Mouse (Mus musculus) liver, postnatal 0 days (tissue): ENCODE results near the gene Cbarp. TPM values are rescaled to one million over a fixed set of nuclear protein-coding genes. Genes with fewer than 3 reads are reported as not detected.
A peak's percentile ranks its signal among the peaks of the same experiment; 100 is the strongest.

Experiments
- ATAC-seq: fragments of 200-750 bp; cut with Nextera tagmentation; 2 replicates; pipeline ENCODE4 v1.8.0; 2017; ENCODE audit warnings: mild to moderate bottlenecking, moderate library complexity
- DNase-seq: peaks from one replicate; pipeline ENCODE4 v3.0.0-alpha.2; 2016
- H3K27ac ChIP-seq: fragments of 300-500 bp; sonication (generic); 2 replicates; pipeline ENCODE4 v1.5.1; 2014; ENCODE audit warnings: antibody characterized with exemption, moderate library complexity, mild to moderate bottlenecking, low read depth
- H3K27me3 ChIP-seq: fragments of 300-500 bp; sonication (generic); 2 replicates; pipeline ENCODE4 v1.6.1; 2014; ENCODE audit warnings: low read length, control low read depth, mixed read lengths; ENCODE audit not compliant: insufficient read depth
- H3K36me3 ChIP-seq: fragments of 300-500 bp; sonication (generic); replicated peaks from 2 replicates; pipeline ENCODE4 v1.6.1; 2014; ENCODE audit warnings: mild to moderate bottlenecking, control low read depth, low read length, moderate library complexity, mixed read lengths; ENCODE audit not compliant: insufficient read depth
- H3K4me1 ChIP-seq: fragments of 300-500 bp; sonication (generic); 2 replicates; pipeline ENCODE4 v1.6.1; 2014; ENCODE audit warnings: antibody characterized with exemption, mild to moderate bottlenecking, control low read depth; ENCODE audit not compliant: insufficient read depth
- H3K4me2 ChIP-seq: fragments of 300-500 bp; sonication (generic); 2 replicates; pipeline ENCODE4 v1.6.1; 2014; ENCODE audit warnings: low read depth, mild to moderate bottlenecking, low read length, moderate library complexity, mixed read lengths
- H3K4me3 ChIP-seq: fragments of 300-500 bp; sonication (generic); 2 replicates; pipeline ENCODE4 v1.5.1; 2014; ENCODE audit warnings: low read depth, low read length
- H3K9ac ChIP-seq: fragments of 300-500 bp; sonication (generic); replicated peaks from 2 replicates; pipeline ENCODE4 v1.6.1; 2014; ENCODE audit warnings: mild to moderate bottlenecking, moderate library complexity
- H3K9me3 ChIP-seq: fragments of 300-500 bp; sonication (generic); 2 replicates; pipeline ENCODE4 v1.6.1; 2016; ENCODE audit warnings: mild to moderate bottlenecking, control low read depth, low read length, mixed read lengths
- CTCF ChIP-seq: sonication (generic); IDR thresholded peaks from 2 replicates; pipeline ENCODE4 v1.5.1; 2016; ENCODE audit warnings: antibody characterized with exemption, low read depth
- EP300 ChIP-seq: IDR thresholded peaks from 2 replicates; pipeline ENCODE4 v1.6.1; 2016; ENCODE audit warnings: antibody characterized with exemption, low read depth, mild to moderate bottlenecking
- WGBS: fragments of 180-500 bp; shearing (Covaris S2); extraction: QIAGEN DNeasy Blood & Tissue Kit; methylation state at CpG from one replicate; pipeline ENCODE4 v1.1.7; 2014; ENCODE audit not compliant: insufficient replicate concordance; 5-methylcytosine and 5-hydroxymethylcytosine counted together
- polyA plus RNA-seq: library from polyadenylated mRNA; unstranded; fragments of >200 nt; fragmentation: Nextera tagmentation; extraction: Ambion mirVana; gene quantifications from 2 replicates; pipeline ENCODE4 v1.2.1, GENCODE M21; 2015

The Cbarp gene
- polyA plus RNA-seq, 1 experiment from 2014 or later, result 0.18 TPM

- H3K9ac ChIP-seq, result peak within 1 kb of the TSS; percentile 52
- no peak for TF ChIP-seq CTCF
- H3K4me2 ChIP-seq, result peak within 1 kb of the TSS; percentile 91
- H3K36me3 ChIP-seq, result peaks cover 10% of the 10 kb centered on the region
- peak within 1 kb of the TSS; percentile 44 for H3K4me3 ChIP-seq
- DNase-seq (peak; percentile 35), ATAC-seq (no peak)
- peak within 1 kb of the TSS; percentile 52; the same call in 1 of the 2 replicates for H3K27ac ChIP-seq
- WGBS, result 25% methylated on average over 20 of the region's 20 CpGs
- H3K4me1 ChIP-seq, result peaks cover 73% of the 10 kb centered on the region
- no peaks in the 10 kb centered on the region for H3K27me3 ChIP-seq
- H3K9me3 ChIP-seq, result no peaks in the 10 kb centered on the region
These were observed 24.9 kb upstream of the Cbarp start, which contains the start of gene Cirbp for GRCm38 (mm10) chr10:80165392-80166128. Gene Cirbp (plus strand): TSS chr10:80165985.

- H3K4me3 ChIP-seq, result peak overlapping the region; percentile 44
- peak overlapping the region; percentile 52 for H3K9ac ChIP-seq
- H3K4me1 ChIP-seq, result peaks cover 75% of the 10 kb centered on the region
- peak overlapping the region; percentile 91 for H3K4me2 ChIP-seq
- no peak for TF ChIP-seq EP300
- TF ChIP-seq CTCF, result peak; percentile 100
- peaks cover 4% of the 10 kb centered on the region for H3K36me3 ChIP-seq
- DNase-seq (peak; percentile 97), ATAC-seq (peak; percentile 42)
- H3K9me3 ChIP-seq, result no peaks in the 10 kb centered on the region
- H3K27me3 ChIP-seq, result no peaks in the 10 kb centered on the region
- under 1% methylated on average over 17 of the region's 17 CpGs for WGBS
- 0 out of 2 replicates have a peak overlapping the region, but pooled peaks have one; percentile 42 for H3K27ac ChIP-seq
These were observed 24.3 kb upstream of the Cbarp start for GRCm38 (mm10) chr10:80164998-80165344.

- ATAC-seq (no peak), DNase-seq (no peak)
- Histone ChIP-seq H3K9me3 (no peaks in the 10 kb centered on the region), H3K9ac (peak overlapping the region; percentile 52), H3K36me3 (no peaks in the 10 kb centered on the region), H3K27me3 (no peaks in the 10 kb centered on the region), H3K4me1 (peaks cover 74% of the 10 kb centered on the region), H3K4me3 (peak overlapping the region; percentile 44), H3K27ac (0 out of 2 replicates have a peak overlapping the region, but pooled peaks have one; percentile 42), H3K4me2 (peak overlapping the region; percentile 91)
- TF ChIP-seq EP300 (no peak), CTCF (no peak)
- 14% methylated on average over 43 of the region's 44 CpGs for WGBS
These were observed 23.7 kb upstream of the Cbarp start for GRCm38 (mm10) chr10:80164161-80164997.

GRCm38 (mm10) chr10:80163721-80164120, 23.1 kb upstream of the Cbarp start:
- Histone ChIP-seq H3K36me3 (no peaks in the 10 kb centered on the region), H3K27me3 (no peaks in the 10 kb centered on the region), H3K4me1 (peaks cover 78% of the 10 kb centered on the region), H3K4me2 (no peak overlapping the region), H3K27ac (no peak overlapping the region), H3K9me3 (no peaks in the 10 kb centered on the region), H3K4me3 (no peak overlapping the region), H3K9ac (no peak overlapping the region; the same call in 1 of the 2 replicates)
- no peak for DNase-seq
- ATAC-seq, result no peak
- TF ChIP-seq EP300 (no peak), CTCF (no peak)
- 69% methylated on average over 8 of the region's 8 CpGs for WGBS

GRCm38 (mm10) chr10:80162716-80163299, 22.2 kb upstream of the Cbarp start:
- Histone ChIP-seq H3K9ac (0 out of 2 replicates have a peak overlapping the region, but pooled peaks have one; percentile 3), H3K4me2 (no peak overlapping the region), H3K9me3 (no peaks in the 10 kb centered on the region), H3K27me3 (no peaks in the 10 kb centered on the region), H3K36me3 (no peaks in the 10 kb centered on the region), H3K4me3 (no peak overlapping the region), H3K27ac (peak overlapping the region; percentile 97), H3K4me1 (peaks cover 83% of the 10 kb centered on the region)
- DNase-seq (no peak), ATAC-seq (no peak)
- no peak for TF ChIP-seq EP300
- no peak for TF ChIP-seq CTCF
- 60% methylated on average over 6 of the region's 6 CpGs for WGBS

GRCm38 (mm10) chr10:80162243-80162608, 21.6 kb upstream of the Cbarp start:
- peaks cover 87% of the 10 kb centered on the region for H3K4me1 ChIP-seq
- H3K27ac ChIP-seq, result peak overlapping the region; percentile 97
- 71% methylated on average over 3 of the region's 3 CpGs for WGBS
- no peaks in the 10 kb centered on the region for H3K27me3 ChIP-seq
- H3K4me3 ChIP-seq, result no peak overlapping the region
- H3K9me3 ChIP-seq, result no peaks in the 10 kb centered on the region
- DNase-seq (no peak), ATAC-seq (no peak)
- peak overlapping the region; percentile 89; the same call in 1 of the 2 replicates for H3K4me2 ChIP-seq
- peak overlapping the region; percentile 6; the same call in 1 of the 2 replicates for H3K9ac ChIP-seq
- peaks cover 5% of the 10 kb centered on the region for H3K36me3 ChIP-seq
- TF ChIP-seq CTCF (no peak), EP300 (no peak)
